Mouse (Mus musculus): Measurements from ENCODE around the gene Opcml.

GRCm38 (mm10) chr9:28578730-28579129 is 788.2 kb downstream of the Opcml start:
- TF ChIP-seq CTCF (IDR thresholded peaks at IDR 0.05; ENCODE audit: control insufficient read depth, insufficient read depth, low read length) (no peak), POLR2A (IDR thresholded peaks at IDR 0.05; ENCODE audit: borderline replicate concordance, control insufficient read depth, low read depth, low read length) (no peak)
